Mouse (Mus musculus) urinary bladder, postnatal 4 days (tissue): Measurements from ENCODE around the gene Adcy5.

Experiments used
- DNase-seq, 2 experiments: peaks; one replicate each; pipeline ENCODE4 v3.0.0; 2021 to 2022; ENCODE audit warnings: low spot score in 2 of 2

Gene Adcy5

DNA sequence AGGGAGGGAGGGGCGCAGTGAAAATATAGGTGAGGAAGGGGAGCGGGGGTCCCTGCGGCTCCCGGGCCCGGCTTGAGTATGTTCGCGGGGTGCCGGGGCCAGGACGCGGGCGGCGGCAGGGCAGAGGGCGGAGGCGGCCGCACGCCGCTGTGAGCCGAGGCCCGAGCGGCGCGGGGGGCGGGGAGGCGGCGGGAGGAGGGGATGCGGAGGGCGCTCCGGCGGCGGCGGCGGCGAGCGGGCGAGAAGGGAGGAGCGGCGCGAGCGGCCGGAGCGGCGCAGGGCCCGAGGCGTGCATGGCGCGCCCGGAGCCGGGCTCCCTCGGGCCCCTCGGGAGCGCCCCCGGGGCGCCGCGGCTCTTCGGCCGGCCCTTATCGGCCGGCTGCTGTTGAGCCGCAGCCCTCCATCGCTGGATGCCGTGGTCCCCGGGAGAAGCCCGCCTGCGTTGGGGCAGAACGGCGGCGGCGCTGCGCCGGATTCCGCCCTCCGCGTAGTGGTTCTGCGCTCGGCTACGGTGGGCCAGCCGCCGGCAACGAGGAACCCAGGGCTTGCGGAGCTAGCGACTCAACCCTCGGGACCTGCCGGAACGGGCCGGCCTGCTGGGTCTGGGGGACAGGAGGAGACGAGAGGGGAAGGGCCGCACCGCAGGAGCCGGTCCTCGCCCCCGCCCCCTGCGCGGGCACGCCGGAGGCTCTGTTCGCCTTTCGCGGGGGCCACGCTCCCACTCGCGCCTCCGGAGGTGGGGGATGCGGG is at the start of gene Adcy5:
Gene Adcy5, plus strand, starts transcription at position 237 of the 750 bp plus-strand sequence.
- no peak for DNase-seq

DNA sequence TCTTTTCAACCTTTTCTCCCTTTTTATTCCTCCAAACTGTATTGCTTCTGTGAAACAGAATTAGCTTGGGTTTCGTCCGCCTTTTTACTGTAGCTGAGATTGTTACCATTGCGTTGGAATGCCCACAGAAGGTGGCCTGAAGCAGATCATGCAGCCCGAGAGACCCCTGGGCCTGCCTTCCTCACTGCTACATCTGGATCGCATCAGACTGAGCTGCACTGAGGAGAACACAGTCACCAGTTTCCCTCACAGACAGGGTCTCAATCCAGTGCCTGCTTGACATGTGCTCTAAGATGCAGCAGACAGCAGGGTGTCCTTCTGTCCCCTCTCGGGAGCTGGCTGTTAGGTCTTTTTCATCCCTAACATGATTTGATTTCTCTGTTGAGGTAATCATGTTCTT is 46.7 kb upstream of the Adcy5 start:
- no peak for DNase-seq

DNA sequence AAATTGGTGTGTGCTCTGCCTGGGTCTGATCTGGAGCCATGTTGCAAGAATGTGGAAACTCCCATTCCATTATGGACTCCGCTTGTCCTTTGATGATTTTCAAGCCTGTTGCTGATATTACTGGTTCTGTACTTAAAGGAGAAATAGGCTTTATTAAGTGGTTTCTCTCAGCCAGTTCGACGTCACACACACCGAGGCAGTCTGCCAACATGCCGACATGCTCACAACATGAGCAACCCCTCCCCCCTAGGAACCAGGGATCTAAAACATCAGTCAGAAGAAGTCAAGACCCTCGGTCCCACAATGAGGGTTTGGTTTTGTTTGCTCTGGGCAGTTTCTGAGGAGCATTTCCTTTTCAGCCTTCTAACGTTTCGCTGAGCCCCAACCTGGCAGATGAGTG is 45.5 kb upstream of the Adcy5 start:
- DNase-seq, result no peak

DNA sequence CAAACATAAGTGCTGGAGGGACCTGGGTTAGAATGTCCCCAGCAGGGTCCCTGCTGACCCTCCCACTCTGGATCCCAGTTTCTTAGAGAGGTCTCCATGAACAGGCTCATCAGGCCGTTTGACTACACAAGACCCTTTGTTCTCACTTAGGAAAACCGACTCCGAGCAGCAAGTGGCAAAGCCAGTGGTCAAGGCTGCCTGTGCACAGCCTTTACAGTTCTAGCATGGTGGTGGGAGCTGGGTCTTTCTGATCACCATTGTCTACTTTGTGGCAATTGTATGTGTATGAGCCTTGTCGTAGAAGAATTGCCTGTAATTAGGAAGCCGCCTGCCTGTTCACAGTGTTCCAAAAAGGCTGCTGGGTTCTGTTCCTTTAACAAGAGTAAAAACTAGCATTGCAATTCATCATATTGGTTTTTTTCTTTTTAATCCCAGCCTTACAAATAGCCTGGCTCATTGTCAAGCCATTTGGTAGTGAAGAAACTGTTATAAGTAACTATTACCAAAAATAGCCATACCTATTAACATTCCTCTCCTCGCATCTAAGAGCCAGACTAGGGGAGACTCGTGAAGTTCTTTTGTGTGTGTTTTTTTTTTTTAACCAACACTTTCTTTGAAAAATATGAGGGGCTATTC is 44.9 kb upstream of the Adcy5 start:
- no peak for DNase-seq

DNA sequence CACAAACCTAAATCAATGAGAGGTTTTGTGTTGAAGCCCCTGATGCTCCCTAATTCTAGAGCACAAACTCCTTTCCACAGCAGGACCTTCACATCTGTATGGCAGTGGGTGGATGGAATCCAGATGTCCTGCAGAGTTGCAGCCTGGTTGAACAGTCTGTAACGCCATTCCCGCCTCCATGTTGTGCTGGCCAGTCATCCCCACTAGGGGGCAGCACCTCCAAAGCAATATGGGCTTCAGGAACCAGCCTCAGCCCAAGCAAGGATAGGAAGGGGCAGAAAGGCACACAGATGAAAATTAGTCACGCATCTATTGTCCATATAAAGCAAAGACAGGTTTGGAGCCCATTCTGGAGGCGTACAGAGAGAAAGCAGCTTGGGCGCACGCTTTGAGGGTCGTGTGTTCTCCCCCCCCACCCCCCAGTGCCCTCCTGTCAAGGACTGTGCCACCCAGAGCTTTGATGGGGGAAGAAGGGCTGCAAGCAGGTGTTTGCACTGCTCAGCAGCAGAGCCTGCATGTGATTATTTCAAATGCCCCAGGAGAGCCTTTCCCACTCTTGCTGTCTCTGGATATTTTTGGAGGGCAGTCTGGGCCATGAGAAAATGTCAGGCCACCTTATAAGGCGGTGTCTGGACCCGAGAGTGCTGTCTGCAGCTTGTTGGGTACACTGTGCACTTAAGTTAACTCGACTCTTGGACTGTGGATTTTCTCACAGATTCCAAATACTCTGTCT is 44.1 kb upstream of the Adcy5 start:
- DNase-seq, result peak; percentile 82 to 94

DNA sequence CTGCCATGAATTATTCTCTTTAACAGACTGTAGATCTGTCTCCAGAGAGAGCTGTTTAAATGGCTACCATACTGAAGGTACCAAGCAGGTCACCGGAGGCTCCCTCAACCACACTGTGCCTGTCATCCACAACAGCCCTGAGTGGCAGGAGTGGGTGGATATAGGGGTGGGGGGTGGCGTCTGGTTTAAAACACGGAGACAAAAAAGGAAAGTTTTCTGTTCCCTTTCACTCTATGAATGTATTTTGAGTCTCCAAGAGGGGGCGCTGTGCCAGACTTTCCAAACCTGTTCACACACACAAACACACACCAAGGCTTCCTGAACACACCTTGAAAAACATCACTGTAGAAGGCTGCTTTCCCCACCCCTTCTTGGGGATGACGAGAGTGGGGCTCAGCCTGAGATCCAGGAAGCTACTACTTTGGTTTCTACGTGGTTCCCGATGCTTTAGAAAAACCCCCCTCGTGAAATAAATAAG is 43.5 kb upstream of the Adcy5 start:
- DNase-seq, result no peak

DNA sequence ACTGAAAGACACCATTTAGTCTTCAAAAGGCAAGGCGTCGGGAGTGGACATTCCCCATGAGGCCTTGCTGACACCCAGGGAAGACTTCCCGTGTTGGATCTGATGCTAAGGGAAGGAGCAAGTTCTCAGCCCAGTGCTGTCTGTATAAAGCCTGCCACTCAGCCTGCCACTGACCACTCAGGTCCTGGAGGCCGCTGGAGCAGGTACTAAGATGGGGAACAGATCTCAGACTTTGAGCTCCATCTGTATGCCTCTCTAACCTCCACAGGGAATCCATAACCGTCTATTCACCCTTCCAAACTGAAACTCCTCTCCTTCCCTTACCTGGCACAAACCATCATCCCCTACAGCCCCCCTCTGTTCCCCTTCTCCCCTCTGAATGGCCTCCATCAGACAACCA is 41.2 kb upstream of the Adcy5 start:
- no peak for DNase-seq

DNA sequence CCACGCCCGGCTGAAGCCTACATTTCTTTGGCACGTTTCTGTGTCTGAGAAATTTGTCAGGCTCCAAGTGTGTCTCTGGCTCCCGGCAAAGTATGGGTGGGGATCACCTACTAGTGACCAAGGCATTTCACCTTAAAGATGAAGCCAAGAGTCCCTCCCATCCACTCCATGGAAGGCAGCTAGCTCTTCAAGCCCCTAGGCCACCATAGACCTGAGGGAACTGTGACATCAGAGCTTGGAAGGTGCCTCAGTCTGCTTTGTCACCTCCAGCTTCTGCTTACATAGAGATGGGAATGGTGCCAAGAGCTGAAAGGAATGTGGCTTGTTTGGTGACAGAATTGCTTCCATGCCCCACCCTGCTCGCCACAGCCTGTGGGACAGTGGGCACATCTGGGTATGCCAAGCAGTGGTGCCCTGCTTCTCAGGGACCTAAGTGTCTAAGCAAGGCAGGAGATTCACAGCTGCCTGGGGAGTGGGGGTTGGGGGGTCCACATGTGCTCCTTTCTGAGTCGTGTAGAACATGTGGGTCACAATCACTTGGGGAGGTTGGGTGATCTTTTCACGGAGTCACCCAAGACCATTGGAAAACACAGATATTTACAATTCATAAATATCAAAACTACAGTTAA is 38.2 kb upstream of the Adcy5 start:
- no peak for DNase-seq

DNA sequence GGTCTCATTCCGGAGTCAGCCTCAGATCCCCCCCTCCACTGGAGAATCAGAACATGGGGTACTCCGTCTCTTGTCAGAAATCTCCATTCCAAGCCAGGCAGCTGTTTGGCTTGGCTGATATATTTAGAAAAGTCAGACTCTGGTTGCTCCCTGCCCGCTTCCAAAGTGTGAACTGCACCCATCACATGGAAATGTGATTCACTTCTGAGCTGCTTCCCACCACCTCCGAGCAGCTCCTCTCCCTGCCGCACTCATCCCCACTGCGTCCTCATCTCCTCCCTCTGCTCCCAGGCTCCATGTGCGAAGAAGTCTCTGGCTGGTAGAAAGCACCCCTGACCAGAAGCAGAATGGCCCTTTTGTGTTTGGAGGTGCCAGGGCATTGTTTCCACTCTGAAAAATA is 37.2 kb upstream of the Adcy5 start:
- no peak for DNase-seq

DNA sequence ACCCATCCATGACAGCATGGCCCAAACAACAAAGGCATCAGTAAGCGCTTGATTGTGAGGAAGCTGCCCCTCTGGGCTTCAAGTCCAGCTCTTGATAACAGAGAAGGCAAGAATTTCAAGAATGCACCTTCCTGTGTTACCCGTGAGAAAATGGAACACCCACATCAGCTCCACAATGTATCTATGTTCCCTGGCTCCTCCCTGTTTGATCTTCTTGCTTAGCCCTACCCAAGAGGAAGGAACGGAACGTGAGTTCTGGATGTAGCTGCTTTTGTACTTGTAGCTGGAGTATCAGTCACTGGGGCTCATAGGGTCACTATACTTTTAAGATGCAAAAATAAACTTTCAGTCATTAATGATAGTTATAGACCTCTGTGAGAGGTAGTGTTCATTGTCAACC is 34.1 kb upstream of the Adcy5 start:
- DNase-seq, result no peak

DNA sequence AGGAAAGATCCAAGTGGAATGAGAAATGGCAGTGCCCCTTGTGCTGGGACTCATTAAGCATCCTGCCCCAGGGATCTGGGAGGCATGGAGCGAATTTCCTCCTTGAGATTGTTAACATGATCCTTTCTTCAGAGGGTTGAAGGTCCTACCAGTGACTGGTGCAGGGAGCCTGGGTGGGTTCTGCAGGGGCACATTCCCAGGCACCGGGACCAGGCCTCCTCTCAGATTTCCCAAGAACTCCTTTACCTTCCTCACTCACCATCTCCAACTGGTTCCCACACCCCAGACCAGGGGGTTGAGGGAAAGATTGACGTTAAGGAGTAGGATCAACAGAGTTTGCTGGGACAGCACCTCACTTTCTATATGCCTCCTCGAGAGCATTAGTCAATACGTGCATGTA is 27.4 kb upstream of the Adcy5 start:
- DNase-seq, result peak in 1 of 2 experiments; percentile 50

DNA sequence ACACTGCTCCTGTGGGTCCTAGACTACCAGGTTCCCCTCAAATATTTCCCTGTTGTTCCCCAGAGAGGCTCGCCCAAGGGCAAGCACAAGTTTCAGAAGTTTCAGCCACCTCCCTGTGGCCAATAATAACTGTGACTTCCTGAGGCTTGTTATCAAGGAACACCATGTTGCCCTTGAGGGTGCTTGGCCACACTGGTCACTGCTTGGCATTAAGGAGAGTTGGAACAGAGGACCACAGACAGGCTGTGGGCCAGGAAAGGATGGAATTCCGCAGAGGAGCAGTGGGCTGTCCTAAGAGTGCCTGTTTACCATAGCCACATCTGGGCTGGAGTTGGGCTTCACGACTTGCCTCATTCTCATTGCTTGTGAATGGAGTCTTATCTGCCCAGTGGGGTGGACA is 24.5 kb upstream of the Adcy5 start:
- peak in 1 of 2 experiments; percentile 49 for DNase-seq

DNA sequence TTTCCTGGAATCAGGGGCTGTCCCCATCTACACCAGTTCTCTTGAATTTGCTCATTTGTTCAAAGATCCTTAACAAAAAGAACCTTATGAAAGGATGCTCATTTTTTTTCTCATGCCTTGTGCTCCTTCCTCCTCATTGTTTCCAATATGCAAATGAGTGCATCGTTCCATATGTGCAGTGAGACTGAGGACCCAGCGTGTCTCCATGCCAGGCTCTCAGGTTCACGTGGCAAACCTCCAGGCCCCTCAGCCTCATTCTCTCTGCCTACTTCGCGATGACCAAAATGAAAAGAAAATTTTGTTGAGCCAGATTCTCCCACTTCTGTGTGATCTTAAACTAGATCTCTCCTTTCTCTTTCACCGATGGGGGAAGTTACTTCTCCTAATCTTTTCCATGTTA is 15.3 kb upstream of the Adcy5 start:
- no peak for DNase-seq

DNA sequence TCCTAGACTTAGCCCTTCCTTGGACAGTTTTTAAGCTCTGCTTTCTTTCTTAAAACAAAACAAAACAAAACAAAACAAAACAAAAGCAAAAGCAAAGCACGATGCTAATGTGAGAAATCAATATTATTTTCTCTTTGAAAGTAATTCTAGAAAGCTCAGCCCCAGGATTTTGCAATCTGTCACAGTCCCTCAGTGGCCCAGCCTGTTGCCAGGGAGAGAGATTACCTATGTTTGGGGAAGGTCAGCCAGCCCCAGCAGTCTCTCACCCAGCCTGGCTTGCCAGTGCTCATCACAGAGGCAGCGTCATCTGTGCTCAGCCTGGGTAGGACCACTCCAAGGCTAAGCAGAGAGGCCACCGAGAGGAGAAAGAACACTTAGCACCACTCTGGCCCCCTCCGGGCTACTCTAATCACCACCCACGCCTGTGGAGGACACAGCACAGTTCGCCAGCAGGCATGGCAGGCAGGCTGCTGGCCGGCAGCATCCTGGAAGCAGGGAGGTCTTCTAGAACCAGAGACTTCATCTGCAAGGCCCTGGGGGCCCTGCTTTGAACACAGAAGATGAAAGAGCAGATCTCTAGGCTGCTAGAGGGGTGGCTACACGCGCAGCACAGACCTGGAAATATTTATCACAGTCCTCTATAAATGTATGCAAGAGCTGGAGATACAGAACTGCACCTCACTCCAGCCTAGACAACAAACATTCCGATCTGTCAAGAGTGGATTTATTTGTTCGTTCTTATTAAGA is 14.6 kb upstream of the Adcy5 start:
- DNase-seq, result peak; percentile 41 to 56

DNA sequence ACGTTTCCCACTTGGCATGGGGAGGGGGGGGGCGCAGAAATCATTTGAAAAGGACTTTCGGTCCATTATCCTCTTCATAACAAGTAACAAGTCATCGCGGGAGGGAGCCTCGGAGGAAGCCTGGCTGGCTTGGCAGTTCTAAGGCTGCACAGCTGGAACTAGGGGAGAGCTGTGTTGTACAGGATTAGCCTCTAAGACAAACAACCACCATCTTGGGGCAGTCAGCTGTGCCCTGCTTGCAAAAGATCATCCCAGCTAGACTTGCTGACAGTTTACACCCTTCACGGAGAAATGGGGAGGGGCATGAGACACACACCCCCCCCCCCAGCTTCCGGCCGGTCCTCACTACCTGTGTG is 14.1 kb upstream of the Adcy5 start:
- DNase-seq, result peak in 1 of 2 experiments; percentile 50

DNA sequence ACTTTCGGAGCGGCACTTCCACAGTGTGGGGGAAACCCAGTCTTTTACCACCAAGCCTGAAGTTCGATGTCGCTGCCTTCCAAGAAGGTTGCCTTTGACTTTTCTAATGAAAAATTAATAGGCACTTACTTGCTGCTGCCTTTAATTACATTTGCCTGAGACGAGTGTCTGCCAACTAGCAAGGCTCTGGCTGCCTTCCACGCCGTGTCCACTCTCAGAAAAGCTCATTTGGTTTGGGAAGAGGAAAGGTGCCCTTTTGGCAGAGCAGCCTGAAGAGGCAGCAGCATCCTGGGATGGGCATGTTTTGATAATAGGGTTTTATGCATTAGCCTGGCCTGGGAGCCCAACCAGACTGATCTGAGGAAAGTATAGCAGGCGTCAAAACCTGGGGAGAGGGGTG is 12.8 kb upstream of the Adcy5 start:
- DNase-seq, result no peak

DNA sequence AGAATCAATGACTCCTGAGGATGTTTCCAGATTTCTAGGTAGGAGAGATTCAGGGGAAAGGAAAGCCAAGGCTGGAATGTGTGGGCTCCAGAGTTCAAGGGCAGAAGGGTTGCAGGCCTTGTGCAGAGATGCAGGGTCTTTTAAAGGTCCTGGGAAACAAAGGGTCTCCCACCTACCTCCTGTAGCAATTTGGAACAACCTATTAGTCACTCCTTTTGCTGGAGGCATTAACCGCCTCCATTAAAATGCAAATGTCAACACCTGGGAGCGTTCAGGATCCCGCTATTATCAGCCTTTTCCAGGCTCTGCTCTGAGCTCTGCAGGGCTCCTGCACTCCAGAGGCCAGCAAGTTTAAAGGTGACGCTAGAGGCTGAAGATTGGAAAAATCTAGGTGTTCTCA is 8.5 kb upstream of the Adcy5 start:
- DNase-seq, result no peak

DNA sequence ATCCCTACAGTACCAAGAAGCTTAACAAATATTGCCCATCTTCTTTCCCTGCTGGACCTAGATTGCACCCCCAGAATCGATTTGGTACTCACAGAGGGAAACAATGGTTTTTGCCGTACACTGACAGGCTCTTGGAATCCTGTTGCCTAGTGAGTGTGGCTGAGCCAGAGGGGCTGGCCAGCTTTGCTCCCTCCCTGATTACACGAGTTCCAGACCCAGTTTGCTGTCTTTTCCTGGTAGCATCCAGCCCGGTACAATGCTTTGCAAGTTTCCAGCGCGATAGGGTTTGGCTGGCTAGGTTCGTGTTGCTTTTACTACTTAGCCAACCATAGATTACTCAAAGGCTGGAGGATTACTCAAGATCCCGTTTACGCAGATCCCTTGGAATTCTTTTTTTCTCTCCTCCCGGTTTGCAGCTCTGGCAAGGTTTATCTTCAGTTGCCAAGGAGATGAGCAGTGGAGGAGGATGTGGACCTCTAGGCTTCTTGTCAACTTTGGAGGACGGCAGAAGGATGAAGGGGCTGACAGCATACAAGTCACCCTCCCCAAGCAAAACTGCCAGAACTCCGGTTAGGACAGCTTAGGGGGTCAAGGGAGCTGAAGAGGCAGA is 1.4 kb upstream of the Adcy5 start:
- no peak for DNase-seq

DNA sequence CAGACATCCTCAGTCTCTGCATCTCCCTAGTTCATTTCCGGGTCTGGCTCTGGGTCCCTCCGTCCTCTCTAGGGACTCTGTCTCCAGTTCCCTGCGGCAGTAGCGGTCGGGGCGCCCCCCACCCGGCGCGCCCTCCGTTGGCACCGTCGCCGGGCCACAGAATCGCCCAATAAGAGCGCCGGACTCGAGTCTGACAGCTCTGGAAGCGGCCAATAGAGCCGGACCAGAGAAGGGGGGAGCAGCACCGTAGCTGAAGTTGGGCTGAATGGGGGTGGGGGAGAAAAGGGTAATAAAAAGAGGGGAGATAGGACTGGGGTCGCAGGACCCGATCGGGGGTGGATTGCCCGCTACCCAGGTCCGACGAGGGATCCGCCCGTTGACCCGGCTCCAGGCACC is 434 bp upstream of the Adcy5 start:
- DNase-seq, result peak in 1 of 2 experiments; percentile 40

DNA sequence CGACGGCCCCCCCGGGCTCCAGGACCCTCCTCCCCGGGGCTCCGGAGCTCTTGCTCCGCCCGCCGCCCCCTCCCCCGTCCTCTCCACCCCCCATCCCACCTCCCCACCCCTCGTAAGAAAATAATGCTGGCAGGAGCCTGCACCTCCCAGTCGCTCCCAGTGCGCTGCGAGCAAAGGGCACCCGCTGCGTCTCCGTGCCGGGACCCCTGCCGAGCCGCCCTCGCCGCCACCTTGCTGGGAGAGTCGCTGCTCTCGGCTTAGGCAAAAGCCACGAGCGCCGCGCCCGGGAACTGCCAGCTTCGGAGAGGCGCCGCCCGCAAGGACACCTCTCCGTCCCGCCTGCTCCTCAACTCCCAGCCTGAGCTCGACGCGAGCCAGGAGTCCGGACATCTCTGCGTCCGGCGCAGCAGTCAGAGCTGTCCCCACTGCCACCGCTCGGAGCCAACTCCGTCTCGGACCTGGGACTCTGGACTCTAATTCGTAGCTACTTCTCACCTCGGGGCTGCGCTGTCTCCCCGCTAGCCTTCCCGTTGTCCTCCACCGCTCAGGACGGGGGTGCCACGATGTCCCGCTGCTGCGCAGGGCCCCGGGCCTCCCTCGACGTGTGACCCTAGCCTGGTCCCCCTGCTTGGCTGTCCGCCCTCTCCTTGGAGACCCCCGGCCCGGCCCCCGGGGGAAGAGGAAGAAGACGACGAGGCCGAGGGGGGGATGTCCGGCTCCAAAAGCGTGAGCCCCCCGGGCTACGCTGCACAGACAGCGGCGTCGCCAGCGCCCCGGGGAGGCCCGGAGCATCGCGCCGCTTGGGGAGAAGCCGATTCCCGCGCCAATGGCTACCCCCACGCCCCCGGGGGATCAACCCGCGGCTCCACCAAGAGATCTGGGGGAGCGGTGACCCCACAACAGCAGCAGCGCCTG is 971 bp downstream of the Adcy5 start:
- peak in 1 of 2 experiments; percentile 39 for DNase-seq
